ENCODE assay signal across 25 mouse cellular contexts in genomic region chr13:104562536-104562935, GRCm38 (mm10).
DNase-seq lines count a peak whose midpoint lies in the region; ATAC-seq lines count a peak whose summit lies in the region.
"Had no signal": no experiment of that assay in that cellular context is flagged by ENCODE, and none has a peak within 500 bp of the region (broad histone marks: within the 10 kb centered on the region; RNA-seq: fewer than 3 reads in every experiment).

No protein-coding gene starts in this region.

- H3K4me2 ChIP-seq in forebrain, embryonic 16.5 days (ENCODE audit: low read length), result no peak overlapping the region
- H3K4me2 ChIP-seq in limb, embryonic 12.5 days, result no peak overlapping the region
- H3K4me2 ChIP-seq: heart, embryonic 15.5 days; hindbrain, embryonic 13.5 days; liver, embryonic 12.5 days; midbrain, embryonic 11.5 days; neural tube, embryonic 15.5 days; stomach, embryonic 15.5 days had no signal

- no peak for ATAC-seq in forebrain, embryonic 16.5 days
- ATAC-seq in limb, embryonic 12.5 days (ENCODE audit: insufficient number of reproducible peaks, insufficient read depth, low FRiP score, low TSS enrichment, low read depth), result no peak
- ATAC-seq: liver, embryonic 12.5 days had no signal

- WGBS in forebrain, embryonic 10.5 days, result 37% methylated on average over 3 of the region's 3 CpGs
- 40% methylated on average over 3 of the region's 3 CpGs for WGBS in forebrain, embryonic 16.5 days
- WGBS in embryonic facial prominence, embryonic 10.5 days, result 39% methylated on average over 3 of the region's 3 CpGs
- 28% methylated on average over 3 of the region's 3 CpGs for WGBS in limb, embryonic 12.5 days

- no peaks in the 10 kb centered on the region for H3K27me3 ChIP-seq in forebrain, embryonic 10.5 days (ENCODE audit: poor library complexity, severe bottlenecking)
- no peaks in the 10 kb centered on the region for H3K27me3 ChIP-seq in forebrain, embryonic 16.5 days (replicated peaks; ENCODE audit: control insufficient read depth, insufficient read depth, low read length)
- H3K27me3 ChIP-seq in embryonic facial prominence, embryonic 10.5 days (replicated peaks; ENCODE audit: low read depth, poor library complexity, severe bottlenecking), result no peaks in the 10 kb centered on the region
- no peaks in the 10 kb centered on the region for H3K27me3 ChIP-seq in limb, embryonic 12.5 days
- H3K27me3 ChIP-seq: heart, embryonic 15.5 days; hindbrain, embryonic 13.5 days; liver, embryonic 12.5 days; neural tube, embryonic 15.5 days; stomach, embryonic 15.5 days had no signal

- H3K9me3 ChIP-seq in forebrain, embryonic 10.5 days, result no peaks in the 10 kb centered on the region
- H3K9me3 ChIP-seq in forebrain, embryonic 16.5 days (ENCODE audit: control insufficient read depth, low read length), result no peaks in the 10 kb centered on the region
- H3K9me3 ChIP-seq in embryonic facial prominence, embryonic 10.5 days, result no peaks in the 10 kb centered on the region
- H3K9me3 ChIP-seq in limb, embryonic 12.5 days, result no peaks in the 10 kb centered on the region
- H3K9me3 ChIP-seq: heart, embryonic 15.5 days; hindbrain, embryonic 13.5 days; liver, embryonic 12.5 days; neural tube, embryonic 15.5 days; stomach, embryonic 15.5 days had no signal

- H3K9ac ChIP-seq in forebrain, embryonic 16.5 days (replicated peaks; ENCODE audit: low read depth, low read length), result no peak overlapping the region
- H3K9ac ChIP-seq in limb, embryonic 12.5 days (replicated peaks), result no peak overlapping the region
- H3K9ac ChIP-seq: heart, embryonic 15.5 days; hindbrain, embryonic 13.5 days; liver, embryonic 12.5 days; neural tube, embryonic 15.5 days; stomach, embryonic 15.5 days had no signal

- H3K36me3 ChIP-seq in forebrain, embryonic 10.5 days (replicated peaks), result no peaks in the 10 kb centered on the region
- H3K36me3 ChIP-seq in forebrain, embryonic 16.5 days (ENCODE audit: control insufficient read depth, insufficient read depth), result no peaks in the 10 kb centered on the region
- no peaks in the 10 kb centered on the region for H3K36me3 ChIP-seq in embryonic facial prominence, embryonic 10.5 days (replicated peaks)
- no peaks in the 10 kb centered on the region for H3K36me3 ChIP-seq in limb, embryonic 12.5 days
- H3K36me3 ChIP-seq: heart, embryonic 15.5 days; hindbrain, embryonic 13.5 days; liver, embryonic 12.5 days; neural tube, embryonic 15.5 days; stomach, embryonic 15.5 days had no signal

- H3K27ac ChIP-seq in forebrain, embryonic 10.5 days, result peak overlapping the region; percentile 25; the same call in 1 of the 2 replicates
- H3K27ac ChIP-seq in forebrain, embryonic 16.5 days (ENCODE audit: low read length), result no peak overlapping the region
- peak overlapping the region; percentile 71 for H3K27ac ChIP-seq in embryonic facial prominence, embryonic 10.5 days (replicated peaks)
- peak overlapping the region; percentile 5 for H3K27ac ChIP-seq in limb, embryonic 12.5 days
- H3K27ac ChIP-seq: gastrocnemius, adult 2 months; heart, embryonic 15.5 days; hindbrain, embryonic 13.5 days; kidney, postnatal 0 days; left cerebral cortex, adult 2 months; liver, embryonic 12.5 days; neural tube, embryonic 15.5 days; stomach, embryonic 15.5 days had no signal

- peaks cover 23% of the 10 kb centered on the region for H3K4me1 ChIP-seq in forebrain, embryonic 10.5 days
- H3K4me1 ChIP-seq in forebrain, embryonic 16.5 days (replicated peaks; ENCODE audit: control insufficient read depth, insufficient read depth, low read length), result peaks cover 8% of the 10 kb centered on the region; the same call in 1 of the 2 replicates
- H3K4me1 ChIP-seq in embryonic facial prominence, embryonic 10.5 days, result peaks cover 28% of the 10 kb centered on the region
- peaks cover 22% of the 10 kb centered on the region for H3K4me1 ChIP-seq in limb, embryonic 12.5 days (replicated peaks)
- H3K4me1 ChIP-seq: heart, embryonic 15.5 days; hindbrain, embryonic 13.5 days; liver, embryonic 12.5 days; neural tube, embryonic 15.5 days; stomach, embryonic 15.5 days had no signal

- H3K4me3 ChIP-seq in forebrain, embryonic 10.5 days, result no peak overlapping the region
- no peak overlapping the region for H3K4me3 ChIP-seq in forebrain, embryonic 16.5 days (replicated peaks; ENCODE audit: low read length)
- H3K4me3 ChIP-seq in embryonic facial prominence, embryonic 10.5 days, result no peak overlapping the region
- H3K4me3 ChIP-seq in limb, embryonic 12.5 days (replicated peaks), result no peak overlapping the region
- H3K4me3 ChIP-seq: gastrocnemius, adult 2 months; heart, embryonic 15.5 days; hindbrain, embryonic 13.5 days; left cerebral cortex, adult 2 months; liver, embryonic 12.5 days; neural tube, embryonic 15.5 days; stomach, embryonic 15.5 days had no signal

- DNase-seq in cerebellum, adult 11-12 months, result peak; percentile 8
- DNase-seq in cerebellum, adult 11 months, result no peak
- no peak for DNase-seq in forebrain, embryonic 10.5 days (ENCODE audit: extremely low spot score, low spot score)
- no peak for DNase-seq in embryonic facial prominence, embryonic 10.5 days (ENCODE audit: low spot score)
- no peak for DNase-seq in layer of hippocampus, adult 9-10 months (ENCODE audit: low spot score)
- DNase-seq in gastrocnemius, adult 18-20 months (ENCODE audit: low spot score), result no peak
- DNase-seq: adrenal gland, postnatal 25 days; gastrocnemius, adult 2 months; heart, postnatal 36 days; kidney, adult 2 months; left cerebral cortex, postnatal 4 days; lung, adult 2 months; lung, postnatal 14 days; right cerebral cortex, adult 18-20 months; thymus, adult 2 months had no signal
